Mouse (Mus musculus) midbrain, embryonic 13.5 days (tissue): ENCODE measurements at regions not wholly inside any gene's neighbourhood (a gene's known extent, or its start where the extent isn't known, plus 50 kb on each side); places are given as distances from the start of the nearest gene placed in this dataset.

Experiments used
- ATAC-seq: fragments of 200-750 bp; cut with Nextera tagmentation; 2 replicates; pipeline ENCODE4 v1.8.0; 2017; ENCODE audit warnings: mild to moderate bottlenecking, moderate TSS enrichment, moderate library complexity
- H3K27ac ChIP-seq: fragments of 300-500 bp; sonication (generic); 2 replicates; pipeline ENCODE4 v1.5.1; 2015; ENCODE audit warnings: inconsistent platforms, mild to moderate bottlenecking, moderate library complexity
- H3K27me3 ChIP-seq: fragments of 300-500 bp; sonication (generic); 2 replicates; pipeline ENCODE4 v1.6.1; 2015; ENCODE audit warnings: mild to moderate bottlenecking, inconsistent platforms
- H3K36me3 ChIP-seq: fragments of 300-500 bp; sonication (generic); 2 replicates; pipeline ENCODE4 v1.6.1; 2015; ENCODE audit warnings: mild to moderate bottlenecking, inconsistent platforms
- H3K4me1 ChIP-seq: fragments of 300-500 bp; sonication (generic); replicated peaks from 2 replicates; pipeline ENCODE4 v1.6.1; 2015; ENCODE audit warnings: inconsistent platforms
- H3K4me2 ChIP-seq: fragments of 300-500 bp; sonication (generic); replicated peaks from 2 replicates; pipeline ENCODE4 v1.6.1; 2015; ENCODE audit warnings: moderate library complexity, mild to moderate bottlenecking, inconsistent platforms
- H3K4me3 ChIP-seq: fragments of 300-500 bp; sonication (generic); replicated peaks from 2 replicates; pipeline ENCODE4 v1.5.1; 2015; ENCODE audit warnings: mild to moderate bottlenecking, inconsistent platforms
- H3K9ac ChIP-seq: fragments of 300-500 bp; sonication (generic); replicated peaks from 2 replicates; pipeline ENCODE4 v1.6.1; 2015; ENCODE audit warnings: mild to moderate bottlenecking, inconsistent platforms
- H3K9me3 ChIP-seq: fragments of 300-500 bp; sonication (generic); 2 replicates; pipeline ENCODE4 v1.6.1; 2016; ENCODE audit warnings: mild to moderate bottlenecking, inconsistent platforms
- WGBS: fragments of 180-500 bp; shearing (Covaris S2); methylation state at CpG from one replicate; pipeline ENCODE4 v1.1.7; 2015; 5-methylcytosine and 5-hydroxymethylcytosine counted together

DNA sequence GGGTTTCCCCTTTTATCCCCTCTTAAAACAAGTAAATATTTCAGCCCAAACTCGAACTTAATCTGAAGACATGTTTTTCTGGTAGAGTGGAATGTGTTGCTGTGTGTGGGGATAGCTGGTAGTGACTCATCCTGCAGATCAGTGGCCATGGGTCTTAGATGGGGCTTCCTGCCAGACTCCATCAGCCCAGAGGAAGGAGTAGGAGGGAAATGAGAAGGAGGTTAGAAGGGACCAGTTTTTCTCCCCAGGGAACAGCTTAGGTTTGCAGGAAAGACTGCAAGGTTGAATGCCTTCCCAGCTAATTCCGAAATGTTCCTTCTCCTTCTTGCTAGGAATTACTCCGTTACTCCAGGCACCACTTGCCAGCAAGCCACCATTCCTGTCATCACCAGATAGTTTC lies 68.8 kb upstream of the Nepro start:
- no peak overlapping the region for H3K27ac ChIP-seq
- no peaks in the 10 kb centered on the region for H3K4me1 ChIP-seq
- 77% methylated on average over 3 of the region's 3 CpGs for WGBS
- H3K27me3 ChIP-seq, result no peaks in the 10 kb centered on the region; the same call in 1 of the 2 replicates
- ATAC-seq, result no peak
- H3K9me3 ChIP-seq, result no peaks in the 10 kb centered on the region
- H3K4me3 ChIP-seq, result no peak overlapping the region
- H3K9ac ChIP-seq, result no peak overlapping the region
- H3K36me3 ChIP-seq, result no peaks in the 10 kb centered on the region
- no peak overlapping the region for H3K4me2 ChIP-seq

DNA sequence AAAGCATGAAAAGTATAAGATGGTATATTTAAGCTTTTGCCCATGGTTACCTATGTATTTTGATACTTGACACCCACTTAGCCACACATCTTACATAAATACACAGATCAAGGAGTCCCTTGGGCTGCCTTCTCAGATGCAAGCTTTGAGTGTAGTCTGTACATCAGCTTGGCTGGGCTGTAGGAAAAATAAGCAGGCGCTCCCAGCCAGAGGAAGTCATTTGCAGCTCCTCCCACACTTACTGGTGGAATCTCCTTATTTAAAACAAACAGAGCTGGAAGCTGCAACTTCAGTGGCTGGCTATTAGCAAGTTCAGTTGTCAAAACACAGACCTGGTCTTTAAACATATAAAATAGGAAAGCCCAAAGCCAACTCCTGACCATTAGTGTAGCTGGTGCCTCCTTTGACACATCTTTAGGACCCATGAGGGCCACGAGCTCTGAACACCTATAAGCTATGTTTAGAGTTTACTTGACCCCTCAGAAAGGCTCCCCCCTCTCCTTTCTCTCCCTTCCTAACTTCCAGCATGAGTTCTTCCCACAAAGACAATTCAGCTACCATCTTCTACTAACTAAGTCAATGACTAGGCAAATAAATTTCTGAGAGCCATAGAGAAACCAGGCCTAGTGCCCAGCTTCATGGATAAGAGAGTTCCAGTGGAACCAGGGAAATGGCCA lies 75.4 kb upstream of the Nepro start:
- Histone ChIP-seq H3K4me3 (no peak overlapping the region), H3K9me3 (no peaks in the 10 kb centered on the region), H3K27ac (no peak overlapping the region), H3K36me3 (no peaks in the 10 kb centered on the region), H3K9ac (no peak overlapping the region), H3K27me3 (no peaks in the 10 kb centered on the region), H3K4me2 (no peak overlapping the region), H3K4me1 (peaks cover 3% of the 10 kb centered on the region; the same call in 1 of the 2 replicates)
- no peak for ATAC-seq
- WGBS, result 80% methylated on average over 2 of the region's 2 CpGs

DNA sequence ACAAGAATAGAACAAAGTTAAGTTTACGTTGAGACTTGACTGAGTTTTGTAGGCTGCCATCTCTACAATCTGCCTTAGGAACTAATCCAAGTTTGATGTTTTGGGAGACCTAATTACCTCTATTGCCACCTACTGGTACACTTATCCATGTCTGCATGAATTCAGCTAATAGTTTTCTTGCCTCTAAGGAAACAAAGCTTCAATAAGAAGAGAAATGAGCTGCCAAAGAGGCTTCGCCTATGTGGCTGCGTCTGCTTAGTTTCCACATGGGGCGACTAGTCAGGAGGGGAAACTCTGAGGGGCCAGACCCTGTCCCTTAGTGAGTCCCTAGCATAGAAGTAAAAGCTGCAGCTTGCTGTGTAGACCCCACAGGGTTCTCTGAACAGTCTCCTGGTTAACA lies 80.1 kb upstream of the Nepro start:
- H3K4me1 ChIP-seq, result peaks cover 3% of the 10 kb centered on the region; the same call in 1 of the 2 replicates
- no peak overlapping the region for H3K4me2 ChIP-seq
- no peak for ATAC-seq
- H3K27ac ChIP-seq, result no peak overlapping the region
- WGBS, result 18% methylated on average over 4 of the region's 4 CpGs
- no peaks in the 10 kb centered on the region for H3K9me3 ChIP-seq
- no peaks in the 10 kb centered on the region for H3K36me3 ChIP-seq
- H3K4me3 ChIP-seq, result no peak overlapping the region
- H3K27me3 ChIP-seq, result no peaks in the 10 kb centered on the region
- H3K9ac ChIP-seq, result no peak overlapping the region

- WGBS, result 84% methylated on average over 3 of the region's 3 CpGs
- Histone ChIP-seq H3K27me3 (no peaks in the 10 kb centered on the region), H3K9ac (no peak overlapping the region), H3K9me3 (no peaks in the 10 kb centered on the region), H3K27ac (no peak overlapping the region), H3K36me3 (no peaks in the 10 kb centered on the region), H3K4me1 (peaks cover 11% of the 10 kb centered on the region), H3K4me2 (no peak overlapping the region), H3K4me3 (no peak overlapping the region)
- no peak for ATAC-seq
These were observed 78.4 kb upstream of the Boc start for GRCm38 (mm10) chr16:44637100-44637499.

GRCm38 (mm10) chr16:44634486-44634885 lies 75.8 kb upstream of the Boc start:
- Histone ChIP-seq H3K27me3 (no peaks in the 10 kb centered on the region), H3K36me3 (no peaks in the 10 kb centered on the region), H3K27ac (no peak overlapping the region), H3K4me3 (no peak overlapping the region), H3K9ac (no peak overlapping the region), H3K9me3 (no peaks in the 10 kb centered on the region), H3K4me1 (peaks cover 12% of the 10 kb centered on the region), H3K4me2 (no peak overlapping the region)
- 97% methylated on average over 4 of the region's 4 CpGs for WGBS
- ATAC-seq, result no peak

- peaks cover 12% of the 10 kb centered on the region for H3K4me1 ChIP-seq
- no peaks in the 10 kb centered on the region for H3K36me3 ChIP-seq
- H3K27ac ChIP-seq, result 0 out of 2 replicates have a peak overlapping the region, but pooled peaks have one; percentile 26
- no peak overlapping the region for H3K9ac ChIP-seq
- no peak overlapping the region for H3K4me3 ChIP-seq
- ATAC-seq, result peak; percentile 75
- no peaks in the 10 kb centered on the region for H3K27me3 ChIP-seq
- H3K9me3 ChIP-seq, result no peaks in the 10 kb centered on the region
- no peak overlapping the region for H3K4me2 ChIP-seq
- 65% methylated on average over 9 of the region's 9 CpGs for WGBS
These were observed 74.5 kb upstream of the Boc start for GRCm38 (mm10) chr16:44633059-44633667.

- Histone ChIP-seq H3K36me3 (no peaks in the 10 kb centered on the region), H3K4me2 (no peak overlapping the region), H3K27ac (peak overlapping the region; percentile 44), H3K9ac (peak overlapping the region; percentile 16; the same call in 1 of the 2 replicates), H3K4me3 (no peak overlapping the region), H3K27me3 (no peaks in the 10 kb centered on the region), H3K9me3 (no peaks in the 10 kb centered on the region), H3K4me1 (peaks cover 12% of the 10 kb centered on the region)
- 34% methylated on average over 9 of the region's 9 CpGs for WGBS
- ATAC-seq, result peak; percentile 80
These were observed 73.8 kb upstream of the Boc start for GRCm38 (mm10) chr16:44632330-44633058.

DNA sequence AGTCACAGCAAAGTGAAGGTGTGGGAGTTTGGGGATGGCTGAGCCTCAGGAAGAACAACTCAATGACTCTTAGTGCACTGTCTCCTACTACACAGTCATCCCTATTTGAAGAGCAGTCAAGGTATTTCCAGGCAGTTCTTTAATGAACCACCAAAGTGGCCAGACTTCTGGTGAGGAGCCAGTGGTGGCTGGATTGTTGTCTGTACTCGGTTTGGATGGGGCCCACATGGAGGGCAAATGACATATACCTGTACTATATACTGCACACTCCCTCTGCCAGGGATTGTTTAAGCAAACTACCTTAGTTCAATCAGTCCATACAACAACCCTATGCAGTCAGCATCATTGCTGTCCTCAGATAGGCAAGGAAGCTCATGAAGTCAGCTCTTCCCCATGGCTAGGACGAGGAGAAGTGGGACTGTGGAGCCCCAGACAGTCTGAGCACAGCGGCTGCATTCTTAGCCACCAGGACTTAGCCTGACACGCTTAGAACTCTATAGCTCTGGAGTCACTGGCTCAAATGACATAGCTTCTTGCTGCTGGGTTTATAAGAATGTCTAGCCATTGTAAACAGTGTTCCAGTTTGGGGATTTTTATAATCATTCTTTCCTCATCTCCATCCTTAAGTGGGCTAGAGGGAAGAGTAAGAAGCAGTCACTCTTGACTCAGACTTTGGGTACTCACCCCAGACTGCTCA lies 72.8 kb upstream of the Boc start:
- Histone ChIP-seq H3K27ac (no peak overlapping the region; the same call in 1 of the 2 replicates), H3K4me3 (no peak overlapping the region), H3K4me2 (no peak overlapping the region), H3K27me3 (no peaks in the 10 kb centered on the region), H3K9ac (no peak overlapping the region), H3K4me1 (peaks cover 12% of the 10 kb centered on the region), H3K9me3 (no peaks in the 10 kb centered on the region), H3K36me3 (no peaks in the 10 kb centered on the region)
- 79% methylated on average over 4 of the region's 4 CpGs for WGBS
- ATAC-seq, result no peak

GRCm38 (mm10) chr16:44630861-44631260 lies 72.2 kb upstream of the Boc start:
- no peak overlapping the region for H3K9ac ChIP-seq
- 87% methylated on average over 9 of the region's 9 CpGs for WGBS
- H3K27ac ChIP-seq, result no peak overlapping the region
- ATAC-seq, result no peak
- no peak overlapping the region for H3K4me3 ChIP-seq
- H3K4me1 ChIP-seq, result peaks cover 12% of the 10 kb centered on the region
- no peaks in the 10 kb centered on the region for H3K9me3 ChIP-seq
- H3K36me3 ChIP-seq, result no peaks in the 10 kb centered on the region
- no peaks in the 10 kb centered on the region for H3K27me3 ChIP-seq
- no peak overlapping the region for H3K4me2 ChIP-seq

DNA sequence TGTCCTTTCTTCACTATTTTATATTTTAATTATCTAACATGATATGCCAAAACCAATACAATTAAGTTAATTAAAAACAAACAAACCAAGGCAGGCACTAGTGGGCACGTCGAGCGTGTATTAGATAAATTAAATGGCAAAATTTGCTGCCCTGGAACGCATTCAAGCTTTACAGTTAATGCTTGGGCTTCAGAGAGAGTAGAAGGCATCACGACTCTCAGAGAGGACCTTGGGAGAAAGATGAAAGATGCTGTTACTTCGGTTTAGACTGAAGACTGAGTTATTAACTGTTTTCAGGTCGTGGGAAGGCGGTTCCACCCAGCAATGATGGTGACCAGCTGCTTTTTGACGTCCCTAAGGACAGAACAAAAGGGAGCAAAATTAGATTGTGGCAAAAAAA lies 71.7 kb upstream of the Boc start:
- H3K4me1 ChIP-seq, result peaks cover 12% of the 10 kb centered on the region
- H3K27ac ChIP-seq, result no peak overlapping the region
- no peaks in the 10 kb centered on the region for H3K36me3 ChIP-seq
- H3K9me3 ChIP-seq, result no peaks in the 10 kb centered on the region
- ATAC-seq, result no peak
- WGBS, result 85% methylated on average over 9 of the region's 9 CpGs
- no peak overlapping the region for H3K4me2 ChIP-seq
- H3K4me3 ChIP-seq, result no peak overlapping the region
- H3K9ac ChIP-seq, result no peak overlapping the region
- H3K27me3 ChIP-seq, result no peaks in the 10 kb centered on the region

GRCm38 (mm10) chr16:44629296-44630275 lies 70.9 kb upstream of the Boc start:
- no peaks in the 10 kb centered on the region for H3K27me3 ChIP-seq
- 82% methylated on average over 8 of the region's 8 CpGs for WGBS

More at GRCm38 (mm10) chr16:44629296-44630275, 70.9 kb upstream of the Boc start:
- H3K36me3 ChIP-seq, result no peaks in the 10 kb centered on the region
- peaks cover 15% of the 10 kb centered on the region for H3K4me1 ChIP-seq
- no peak for ATAC-seq
- H3K4me2 ChIP-seq, result no peak overlapping the region
- H3K4me3 ChIP-seq, result no peak overlapping the region
- H3K9me3 ChIP-seq, result no peaks in the 10 kb centered on the region
- H3K9ac ChIP-seq, result no peak overlapping the region
- H3K27ac ChIP-seq, result no peak overlapping the region
